Comparison of ENCODE assay signal across 13 mouse cellular contexts in the genomic region with DNA sequence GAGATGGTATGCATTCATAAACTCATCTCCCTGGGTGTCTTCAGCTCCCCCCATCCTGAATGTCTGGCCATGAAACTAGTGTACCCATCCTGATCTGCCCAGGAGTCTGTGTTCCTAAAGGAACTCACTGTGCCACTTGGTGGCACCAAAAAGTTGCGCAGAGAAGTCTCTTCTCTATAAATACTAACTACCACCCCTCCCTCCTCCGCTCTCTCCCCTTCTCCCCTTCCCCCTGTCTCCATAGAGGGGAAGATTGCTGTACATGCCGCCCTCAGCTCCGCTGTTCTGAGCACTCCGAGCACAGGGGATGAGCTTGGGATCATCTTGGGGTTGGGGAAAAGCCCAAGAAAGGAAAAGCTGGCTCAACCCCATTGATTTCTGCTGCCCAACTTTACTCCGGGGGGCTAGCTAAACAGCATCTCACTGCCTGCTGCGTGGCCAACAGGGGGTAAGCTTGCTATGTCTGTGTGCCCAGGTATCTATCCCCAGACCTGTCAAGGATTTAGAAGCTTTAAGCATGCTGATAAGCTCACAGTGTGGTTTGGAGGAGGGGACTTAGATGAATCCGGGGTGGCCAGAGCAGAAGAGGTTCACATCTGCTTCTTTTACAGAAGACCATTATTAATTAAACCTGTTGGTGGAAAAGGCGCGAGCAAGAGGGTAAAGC. TPM values are rescaled to one million over a fixed set of nuclear protein-coding genes. Genes with fewer than 3 reads are reported as not detected.
DNase-seq lines count a peak whose midpoint lies in the region; ATAC-seq and TF ChIP-seq lines count a peak whose summit lies in the region.
"Had no signal": no experiment of that assay in that cellular context is flagged by ENCODE, and none has a peak within 500 bp of the region (broad histone marks: within the 10 kb centered on the region; RNA-seq: fewer than 3 reads in every experiment).

No protein-coding gene starts in this region.

- peak overlapping the region; percentile 77 for H3K27ac ChIP-seq in cortical plate, adult 2 months (ENCODE audit: insufficient read depth, low read length)
- H3K27ac ChIP-seq in midbrain, embryonic 15.5 days = peak overlapping the region; percentile 51
- H3K27ac ChIP-seq in kidney, embryonic 14.5 days (ENCODE audit: low read depth, low read length) = no peak overlapping the region

- TF ChIP-seq POLR2A in brain, embryonic 14.5 days (IDR thresholded peaks at IDR 0.05; ENCODE audit: borderline replicate concordance, extremely low read depth, insufficient read depth, insufficient read length, poor library complexity, severe bottlenecking) = no peak
- peak; percentile 76 for TF ChIP-seq POLR2A in cortical plate, adult 2 months (IDR thresholded peaks at IDR 0.05; ENCODE audit: extremely low read depth, insufficient read depth, low read length)

- peak overlapping the region; percentile 73 for H3K4me2 ChIP-seq in midbrain, embryonic 15.5 days
- H3K4me2 ChIP-seq in kidney, embryonic 14.5 days (replicated peaks; ENCODE audit: low read depth, low read length) = no peak overlapping the region

- 8% methylated on average over 10 of the region's 10 CpGs for WGBS in midbrain, embryonic 15.5 days
- 13% methylated on average over 10 of the region's 10 CpGs for WGBS in kidney, embryonic 14.5 days

- peak; percentile 67 for ATAC-seq in midbrain, embryonic 15.5 days (replicated peaks)
- ATAC-seq in monocyte, adult 5-6 weeks (replicated peaks; ENCODE audit: insufficient number of reproducible peaks, low FRiP score, low TSS enrichment, poor library complexity, severe bottlenecking) = no peak
- ATAC-seq in kidney, embryonic 14.5 days (ENCODE audit: low FRiP score, low TSS enrichment) = no peak

- no peaks in the 10 kb centered on the region for H3K9me3 ChIP-seq in midbrain, embryonic 15.5 days
- H3K9me3 ChIP-seq in kidney, embryonic 14.5 days (ENCODE audit: control insufficient read depth, low read length) = no peaks in the 10 kb centered on the region

- no peaks in the 10 kb centered on the region for H3K27me3 ChIP-seq in midbrain, embryonic 15.5 days (replicated peaks)
- peaks cover 13% of the 10 kb centered on the region for H3K27me3 ChIP-seq in kidney, embryonic 14.5 days (ENCODE audit: control insufficient read depth, insufficient read depth, low read length)

- DNase-seq in brain, embryonic 14.5 days (ENCODE audit: low read depth) = peak; percentile 68
- peak; percentile 75 for DNase-seq in layer of hippocampus, adult 9-11 months
- DNase-seq in ovary, postnatal 36 days (ENCODE audit: low spot score) = no peak
- DNase-seq in lung, postnatal 10 days = no peak
- DNase-seq: adrenal gland, postnatal 10 days; heart, postnatal 36 days; kidney, postnatal 4 days had no signal

- TF ChIP-seq CTCF in brain, embryonic 14.5 days (IDR thresholded peaks at IDR 0.05; ENCODE audit: borderline replicate concordance, extremely low read depth, insufficient read depth, insufficient read length) = no peak
- TF ChIP-seq CTCF in cortical plate, adult 2 months (IDR thresholded peaks at IDR 0.05; ENCODE audit: extremely low read depth, insufficient read depth, low read length) = peak; percentile 40

- H3K4me1 ChIP-seq in cortical plate, adult 2 months (ENCODE audit: control insufficient read depth, insufficient read depth, low read length) = no peaks in the 10 kb centered on the region
- H3K4me1 ChIP-seq in midbrain, embryonic 15.5 days = peaks cover 11% of the 10 kb centered on the region
- H3K4me1 ChIP-seq in kidney, embryonic 14.5 days (ENCODE audit: control insufficient read depth, insufficient read depth, low read length) = no peaks in the 10 kb centered on the region

- H3K4me3 ChIP-seq in cortical plate, adult 2 months (ENCODE audit: insufficient read depth, low read length) = peak overlapping the region; percentile 83
- H3K4me3 ChIP-seq in midbrain, embryonic 15.5 days = peak overlapping the region; percentile 63
- H3K4me3 ChIP-seq in kidney, embryonic 14.5 days (ENCODE audit: low read length) = no peak overlapping the region

- no peaks in the 10 kb centered on the region for H3K36me3 ChIP-seq in midbrain, embryonic 15.5 days (replicated peaks)
- no peaks in the 10 kb centered on the region for H3K36me3 ChIP-seq in kidney, embryonic 14.5 days (ENCODE audit: control insufficient read depth, insufficient read depth, low read length)
- H3K36me3 ChIP-seq: G1E had no signal

- H3K9ac ChIP-seq in midbrain, embryonic 15.5 days = peak overlapping the region; percentile 46
- H3K9ac ChIP-seq in kidney, embryonic 14.5 days (ENCODE audit: low read depth, low read length) = no peak overlapping the region

RNA-seq across cellular contexts. Expression of a gene that starts 2.4 kb away (rescaled TPM):
- polyA plus RNA-seq in brain, embryonic 14.5 days (2012; rRNA removed) = 8.6 and 18.4 TPM in 2 replicates
- polyA plus RNA-seq in cortical plate, adult 2 months (2012; rRNA removed) = 46.2 and 46.8 TPM in 2 replicates
- polyA plus RNA-seq in midbrain, embryonic 15.5 days (2015; fragmentation: Nextera tagmentation; extraction: Ambion mirVana) = 45.6 and 47.6 TPM in 2 replicates
- 0.19 TPM in 1 of 3 replicates, not detected in the others for total RNA-seq in monocyte, adult 5-6 weeks (2017)
- not detected in 2 replicates for polyA plus RNA-seq in kidney, embryonic 14.5 days (2014; fragmentation: Nextera tagmentation; extraction: Ambion mirVana)
- total RNA-seq: common myeloid progenitor, adult 5-6 weeks; heart, postnatal 36 days had no signal
- polyA plus RNA-seq: G1E had no signal

Comparison
In these comparisons a context has a peak if more than half of its experiments do, and no peak if none do; other contexts are left out.
1. DNase-seq: peak in brain, embryonic 14.5 days (single experiment) and layer of hippocampus, adult 9-11 months (single experiment); none in ovary, postnatal 36 days (single experiment) and lung, postnatal 10 days (single experiment).